Mouse (Mus musculus) gastrocnemius, adult 2 months (tissue): ENCODE data around the gene Jpt1. TPM values are rescaled to one million over a fixed set of nuclear protein-coding genes. Genes with fewer than 3 reads are reported as not detected.

Experiments
- DNase-seq: peaks from one replicate; pipeline ENCODE4 v3.0.0; 2022
- H3K27ac ChIP-seq: fragments of 200-600 bp; 2 replicates; pipeline ENCODE4 v1.8.1; 2022; ENCODE audit warnings: mild to moderate bottlenecking
- H3K4me3 ChIP-seq: fragments of 200-600 bp; 2 replicates; pipeline ENCODE4 v1.8.1; 2022; ENCODE audit warnings: mild to moderate bottlenecking, moderate library complexity
- CTCF ChIP-seq: fragments of 200-600 bp; IDR thresholded peaks from 2 replicates; pipeline ENCODE4 v1.8.1; 2022; ENCODE audit warnings: antibody characterized with exemption, mild to moderate bottlenecking, moderate library complexity
- intact Hi-C: fragments of 180-260 bp; cut with DNase I; formaldehyde crosslinking; loops from one replicate; pipeline ENCODE4 v1.15.1; 2025
- total RNA-seq, 2 experiments: library from RNA; stranded (reverse); gene quantifications; 2 replicates each; pipeline ENCODE4 v1.2.3; 2021

The Jpt1 gene
- total RNA-seq, 2 experiments from 2014 or later = 38.4 to 40.9 TPM

GRCm38 (mm10) chr11:115522238-115522637 lies 8.1 kb upstream of the Jpt1 start:
- intact Hi-C loops = no loop called here

GRCm38 (mm10) chr11:115521080-115521479 lies 6.9 kb upstream of the Jpt1 start:
- H3K4me3 ChIP-seq = no peak overlapping the region
- intact Hi-C loops = no loop called here
- no peak overlapping the region for H3K27ac ChIP-seq
- no peak for DNase-seq
- TF ChIP-seq CTCF = no peak

More at GRCm38 (mm10) chr11:115522238-115522637, 8.1 kb upstream of the Jpt1 start:
- H3K4me3 ChIP-seq = no peak overlapping the region
- DNase-seq = no peak
- no peak overlapping the region for H3K27ac ChIP-seq
- TF ChIP-seq CTCF = no peak

- no peak overlapping the region for H3K4me3 ChIP-seq
- TF ChIP-seq CTCF = no peak
- no peak overlapping the region for H3K27ac ChIP-seq
- DNase-seq = no peak
- intact Hi-C loops = no loop called here
These were observed 6.0 kb upstream of the Jpt1 start for GRCm38 (mm10) chr11:115520218-115520617.

- no peak for DNase-seq
- intact Hi-C loops = no loop called here
- H3K4me3 ChIP-seq = no peak overlapping the region
- no peak overlapping the region for H3K27ac ChIP-seq
- TF ChIP-seq CTCF = no peak
These were observed 5.4 kb upstream of the Jpt1 start for GRCm38 (mm10) chr11:115519581-115519980.

GRCm38 (mm10) chr11:115518693-115519092 lies 4.5 kb upstream of the Jpt1 start:
- no peak for DNase-seq
- Histone ChIP-seq H3K4me3 (no peak overlapping the region), H3K27ac (no peak overlapping the region)
- no peak for TF ChIP-seq CTCF
- intact Hi-C loops = no loop called here

GRCm38 (mm10) chr11:115516942-115517341 lies 2.8 kb upstream of the Jpt1 start:
- H3K4me3 ChIP-seq = no peak overlapping the region
- DNase-seq = peak; percentile 51
- TF ChIP-seq CTCF = no peak
- H3K27ac ChIP-seq = peak overlapping the region; percentile 62
- intact Hi-C loops = no loop called here

GRCm38 (mm10) chr11:115515021-115515420 lies 834 bp upstream of the Jpt1 start:
- Histone ChIP-seq H3K27ac (no peak overlapping the region), H3K4me3 (no peak overlapping the region)
- TF ChIP-seq CTCF = no peak
- DNase-seq = no peak
- intact Hi-C loops = no loop called here

GRCm38 (mm10) chr11:115513271-115514237 lies 633 bp downstream of the Jpt1 start:
- no peak for TF ChIP-seq CTCF
- intact Hi-C loops = loop anchor here (2.0 kb wide), 1 partner anchor 23 kb away; the partner anchor contains the start of gene Nt5c
- peak overlapping the region; percentile 84 for H3K4me3 ChIP-seq
- H3K27ac ChIP-seq = peak overlapping the region; percentile 94
- peak; percentile 77 for DNase-seq

GRCm38 (mm10) chr11:115512407-115513183 lies 1.6 kb downstream of the Jpt1 start:
- peak overlapping the region; percentile 94 for H3K27ac ChIP-seq
- H3K4me3 ChIP-seq = peak overlapping the region; percentile 84
- intact Hi-C loops = loop anchor here (2.0 kb wide), 1 partner anchor 22 kb away; the partner anchor contains the start of gene Nt5c
- no peak for TF ChIP-seq CTCF
- DNase-seq = peak; percentile 39

- H3K27ac ChIP-seq = peak overlapping the region; percentile 94
- H3K4me3 ChIP-seq = peak overlapping the region; percentile 84
- DNase-seq = no peak
- intact Hi-C loops = loop anchor here (2.0 kb wide), 1 partner anchor 21 kb away; the partner anchor contains the start of gene Nt5c
- TF ChIP-seq CTCF = no peak
These were observed 2.2 kb downstream of the Jpt1 start for GRCm38 (mm10) chr11:115512004-115512403.

- intact Hi-C loops = no loop called here
- no peak for TF ChIP-seq CTCF
- Histone ChIP-seq H3K27ac (peak overlapping the region; percentile 9; the same call in 1 of the 2 replicates), H3K4me3 (no peak overlapping the region)
- no peak for DNase-seq
These were observed 3.1 kb downstream of the Jpt1 start for GRCm38 (mm10) chr11:115511121-115511520.

GRCm38 (mm10) chr11:115510507-115510888 lies 3.7 kb downstream of the Jpt1 start:
- peak overlapping the region; percentile 52 for H3K27ac ChIP-seq
- DNase-seq = no peak
- intact Hi-C loops = no loop called here
- TF ChIP-seq CTCF = no peak
- no peak overlapping the region for H3K4me3 ChIP-seq
